Mouse (Mus musculus) kidney, embryonic 15.5 days (tissue): ENCODE measurements at regions not wholly inside any gene's neighbourhood (a gene's known extent, or its start where the extent isn't known, plus 50 kb on each side); places are given as distances from the start of the nearest gene placed in this dataset.

ENCODE experiments used
- ATAC-seq: fragments of 200-750 bp; cut with Nextera tagmentation; replicated peaks from 2 replicates; pipeline ENCODE4 v1.8.0; 2017; ENCODE audit warnings: moderate TSS enrichment; ENCODE audit not compliant: low FRiP score
- H3K27ac ChIP-seq: fragments of 300-500 bp; sonication (generic); 2 replicates; pipeline ENCODE4 v1.5.1; 2015; ENCODE audit warnings: mild to moderate bottlenecking, inconsistent platforms
- H3K27me3 ChIP-seq: fragments of 300-500 bp; sonication (generic); 2 replicates; pipeline ENCODE4 v1.6.1; 2015; ENCODE audit warnings: inconsistent platforms
- H3K36me3 ChIP-seq: fragments of 300-500 bp; sonication (generic); 2 replicates; pipeline ENCODE4 v1.6.1; 2015; ENCODE audit warnings: inconsistent platforms
- H3K4me1 ChIP-seq: fragments of 300-500 bp; sonication (generic); 2 replicates; pipeline ENCODE4 v1.6.1; 2015; ENCODE audit warnings: inconsistent platforms
- H3K4me2 ChIP-seq: fragments of 300-500 bp; sonication (generic); 2 replicates; pipeline ENCODE4 v1.6.1; 2015; ENCODE audit warnings: moderate library complexity, mild to moderate bottlenecking, inconsistent platforms
- H3K4me3 ChIP-seq: fragments of 300-500 bp; sonication (generic); replicated peaks from 2 replicates; pipeline ENCODE4 v1.5.1; 2015; ENCODE audit warnings: mild to moderate bottlenecking, inconsistent platforms
- H3K9ac ChIP-seq: fragments of 300-500 bp; sonication (generic); 2 replicates; pipeline ENCODE4 v1.6.1; 2015; ENCODE audit warnings: mild to moderate bottlenecking, inconsistent platforms
- H3K9me3 ChIP-seq: fragments of 300-500 bp; sonication (generic); replicated peaks from 2 replicates; pipeline ENCODE4 v1.6.1; 2016; ENCODE audit warnings: inconsistent platforms
- WGBS: fragments of 180-500 bp; shearing (Covaris S2); methylation state at CpG from one replicate; pipeline ENCODE4 v1.1.7; 2015; ENCODE audit warnings: mixed read lengths; 5-methylcytosine and 5-hydroxymethylcytosine counted together

DNA sequence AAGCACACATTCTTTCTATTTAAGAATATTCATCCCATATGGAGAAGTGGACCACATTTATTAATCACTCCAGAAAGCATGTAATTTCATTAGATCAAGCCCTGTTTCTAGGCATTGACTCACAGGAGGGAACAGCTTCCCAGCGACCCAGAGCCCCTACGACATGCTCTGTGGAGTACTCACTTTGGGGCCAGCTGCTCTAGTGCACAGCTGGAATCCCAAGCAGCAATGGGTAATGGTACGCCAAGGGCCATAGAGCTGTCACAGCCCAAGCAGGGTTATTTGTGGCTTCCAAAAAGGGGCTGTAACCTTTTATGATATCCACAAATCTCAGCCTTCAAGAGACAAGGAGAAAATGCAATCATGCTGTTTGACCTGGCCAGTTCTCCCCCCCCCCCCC, 706.4 kb downstream of the Dhx35 start:
- Histone ChIP-seq H3K4me1 (peaks cover 6% of the 10 kb centered on the region; the same call in 1 of the 2 replicates), H3K4me3 (no peak overlapping the region), H3K36me3 (no peaks in the 10 kb centered on the region), H3K27me3 (no peaks in the 10 kb centered on the region), H3K27ac (no peak overlapping the region), H3K9me3 (no peaks in the 10 kb centered on the region), H3K9ac (no peak overlapping the region), H3K4me2 (no peak overlapping the region)
- WGBS: 19% methylated on average over 3 of the region's 3 CpGs
- peak; percentile 90 for ATAC-seq

DNA sequence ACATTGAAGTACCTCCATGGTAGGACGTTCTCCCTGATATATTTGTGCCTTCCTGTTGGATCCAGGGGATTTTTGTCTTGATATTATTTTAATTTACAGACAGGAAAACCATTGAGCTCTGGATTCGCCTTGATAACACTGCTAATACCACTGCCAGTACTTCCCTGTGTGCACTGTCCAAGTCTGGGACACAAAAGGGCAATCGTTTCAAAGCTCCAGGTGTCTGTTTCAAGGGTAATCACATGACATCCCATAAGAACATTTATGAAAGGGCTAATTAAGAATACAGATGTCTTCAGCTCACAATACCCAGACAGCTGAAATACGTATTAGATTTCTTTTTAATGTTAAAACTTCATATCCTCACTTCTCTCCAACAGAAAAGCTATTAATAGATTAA, 724.5 kb downstream of the Dhx35 start:
- H3K9me3 ChIP-seq: no peaks in the 10 kb centered on the region

DNA sequence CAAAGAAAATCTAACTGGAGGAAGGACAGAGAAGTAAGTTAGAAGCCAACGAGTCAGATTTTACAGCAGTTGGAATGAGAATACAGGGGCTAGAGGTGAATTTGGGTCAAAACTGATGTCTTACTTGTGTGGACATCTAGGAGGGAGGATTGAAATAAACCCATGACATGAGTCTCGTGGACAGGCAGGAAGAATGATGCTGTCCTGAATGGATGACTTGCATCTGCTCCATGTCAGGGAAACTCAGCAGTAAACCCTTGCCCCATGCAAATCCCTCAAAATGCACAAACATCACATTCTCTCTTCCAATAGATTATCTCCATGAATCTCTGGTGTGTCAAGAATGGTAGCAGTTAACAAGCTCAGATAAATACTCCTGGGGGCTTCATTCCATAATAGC, 729.1 kb downstream of the Dhx35 start:
- H3K4me3 ChIP-seq: no peak overlapping the region
- H3K4me2 ChIP-seq: no peak overlapping the region
- H3K4me1 ChIP-seq: no peaks in the 10 kb centered on the region
- H3K27ac ChIP-seq: no peak overlapping the region
- 51% methylated on average over 2 of the region's 2 CpGs for WGBS
- H3K27me3 ChIP-seq: peaks cover 3% of the 10 kb centered on the region; the same call in 1 of the 2 replicates
- H3K9ac ChIP-seq: no peak overlapping the region
- no peaks in the 10 kb centered on the region for H3K36me3 ChIP-seq
- no peaks in the 10 kb centered on the region for H3K9me3 ChIP-seq
- ATAC-seq: 0 out of 2 replicates have a peak, but pooled peaks have one; percentile 56

More for the DNA sequence above, 724.5 kb downstream of the Dhx35 start:
- Histone ChIP-seq H3K4me1 (no peaks in the 10 kb centered on the region), H3K9ac (no peak overlapping the region), H3K4me2 (no peak overlapping the region), H3K36me3 (no peaks in the 10 kb centered on the region), H3K27me3 (no peaks in the 10 kb centered on the region), H3K4me3 (no peak overlapping the region), H3K27ac (no peak overlapping the region)
- ATAC-seq: no peak
- WGBS: 50% methylated on average over 4 of the region's 4 CpGs

DNA sequence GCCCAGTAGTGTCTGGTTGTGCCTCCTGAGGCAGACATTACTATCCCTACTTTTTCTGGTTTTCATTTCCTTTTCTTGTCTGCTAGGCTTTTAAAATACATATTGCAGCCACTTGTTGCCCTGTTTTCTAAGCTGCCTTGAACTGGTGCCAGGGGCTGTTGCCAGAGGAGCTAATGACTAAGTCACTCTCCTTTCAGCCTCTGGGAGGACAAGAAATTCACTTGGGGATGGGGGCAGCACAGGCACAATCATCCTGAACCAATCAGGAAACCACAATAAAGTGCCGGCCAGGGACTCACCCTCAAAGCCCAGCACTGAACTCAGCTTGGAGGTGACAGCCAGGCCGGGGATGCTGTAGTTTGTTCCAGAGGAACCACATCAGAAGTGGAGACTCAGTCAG, 740.3 kb downstream of the Dhx35 start:
- WGBS: 49% methylated on average over 2 of the region's 2 CpGs
- Histone ChIP-seq H3K4me3 (no peak overlapping the region), H3K4me1 (no peaks in the 10 kb centered on the region), H3K9ac (no peak overlapping the region), H3K9me3 (no peaks in the 10 kb centered on the region), H3K27me3 (no peaks in the 10 kb centered on the region), H3K27ac (no peak overlapping the region), H3K4me2 (no peak overlapping the region), H3K36me3 (no peaks in the 10 kb centered on the region)
- no peak for ATAC-seq

DNA sequence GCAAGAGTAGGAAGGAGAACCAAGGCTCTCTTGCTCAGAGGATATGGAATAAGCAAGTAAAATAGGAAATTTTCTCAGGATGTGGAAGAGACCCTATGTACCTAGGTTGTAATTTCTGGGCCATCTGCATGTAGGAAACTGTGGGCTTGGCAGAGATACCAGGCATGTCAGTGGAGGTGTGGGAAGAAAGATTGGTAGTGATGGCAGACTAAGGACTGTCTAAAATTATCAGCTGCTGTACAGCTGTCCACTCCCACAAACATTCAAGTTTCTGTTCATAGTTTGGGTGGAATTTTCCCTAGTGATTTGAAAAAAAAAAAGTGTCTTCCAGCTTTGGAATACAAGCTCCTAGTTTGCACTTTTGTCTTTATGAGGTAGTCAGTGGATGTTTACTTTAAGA, 744.7 kb downstream of the Dhx35 start:
- Histone ChIP-seq H3K27ac (no peak overlapping the region), H3K4me1 (peaks cover 2% of the 10 kb centered on the region; the same call in 1 of the 2 replicates), H3K4me2 (no peak overlapping the region), H3K4me3 (no peak overlapping the region), H3K36me3 (no peaks in the 10 kb centered on the region), H3K9ac (no peak overlapping the region), H3K27me3 (no peaks in the 10 kb centered on the region), H3K9me3 (no peaks in the 10 kb centered on the region)
- ATAC-seq: no peak

DNA sequence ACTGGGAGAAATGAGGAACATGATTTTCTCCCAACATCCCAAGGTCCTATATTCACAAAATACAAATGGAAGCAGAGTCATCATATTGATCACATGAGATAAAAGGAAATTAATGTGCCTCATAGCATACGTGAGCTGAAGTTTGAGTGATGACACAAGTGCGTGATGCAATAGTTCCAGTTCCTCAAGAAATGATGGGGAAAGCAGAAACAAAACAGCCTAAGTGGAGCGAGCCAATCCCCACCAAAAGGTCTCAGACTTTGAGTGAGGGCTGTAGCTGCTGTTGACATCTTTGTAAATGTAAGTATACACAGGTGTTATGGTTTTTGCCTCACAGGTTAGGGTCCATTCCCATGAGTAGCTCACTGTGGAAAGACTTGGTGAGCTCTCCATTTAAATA, 763.0 kb downstream of the Dhx35 start:
- Histone ChIP-seq H3K4me1 (no peaks in the 10 kb centered on the region), H3K27ac (no peak overlapping the region), H3K9ac (no peak overlapping the region), H3K4me2 (no peak overlapping the region), H3K9me3 (no peaks in the 10 kb centered on the region), H3K36me3 (no peaks in the 10 kb centered on the region), H3K27me3 (no peaks in the 10 kb centered on the region), H3K4me3 (no peak overlapping the region)
- 92% methylated on average over 3 of the region's 3 CpGs for WGBS
- no peak for ATAC-seq

DNA sequence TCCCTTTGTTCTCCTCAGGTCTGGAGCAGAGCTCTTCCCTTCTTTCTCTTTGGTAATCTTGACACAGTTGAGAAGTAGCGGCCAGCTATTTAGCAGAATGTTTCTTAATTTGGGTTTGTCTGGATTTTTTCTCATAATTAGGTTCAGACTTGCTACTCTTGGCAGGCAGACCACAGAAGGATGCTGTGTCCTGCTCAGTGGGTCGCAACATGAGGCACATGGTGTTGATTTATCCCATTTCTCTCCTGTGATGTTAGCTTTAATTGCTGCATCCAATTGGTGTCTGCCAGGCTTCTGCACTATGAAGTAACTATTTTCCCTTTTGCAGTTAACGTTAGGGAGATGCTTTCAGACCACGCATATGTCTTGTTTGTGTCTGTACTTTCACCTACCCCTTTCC, 768.7 kb downstream of the Gm826 start:
- no peak overlapping the region for H3K4me3 ChIP-seq
- no peak for ATAC-seq
- no peaks in the 10 kb centered on the region for H3K27me3 ChIP-seq
- H3K4me2 ChIP-seq: no peak overlapping the region
- WGBS: 84% methylated on average over 4 of the region's 4 CpGs
- H3K27ac ChIP-seq: no peak overlapping the region
- H3K36me3 ChIP-seq: no peaks in the 10 kb centered on the region
- H3K9ac ChIP-seq: no peak overlapping the region
- H3K4me1 ChIP-seq: no peaks in the 10 kb centered on the region
- no peaks in the 10 kb centered on the region for H3K9me3 ChIP-seq

DNA sequence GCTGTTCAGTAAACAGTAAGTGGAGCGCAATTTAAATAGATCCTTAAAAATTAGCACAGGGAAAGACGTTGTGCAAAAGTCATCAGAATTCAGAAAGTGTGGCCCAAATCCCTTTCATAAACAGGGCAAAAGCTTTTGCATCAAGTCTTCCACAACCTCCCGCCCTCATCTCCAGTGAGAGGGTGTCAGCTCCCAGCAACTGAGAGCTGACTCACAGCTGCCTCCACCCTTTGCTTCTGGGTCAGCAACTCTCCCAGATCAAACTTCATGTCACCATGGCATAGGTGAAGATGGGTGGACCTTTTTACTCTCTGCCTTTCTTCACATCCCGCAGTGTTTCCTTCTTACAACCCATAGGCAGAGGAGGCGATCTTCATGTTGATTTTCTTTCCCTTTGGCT, 768.0 kb downstream of the Gm826 start:
- Histone ChIP-seq H3K36me3 (no peaks in the 10 kb centered on the region), H3K4me1 (no peaks in the 10 kb centered on the region), H3K4me2 (no peak overlapping the region), H3K27me3 (no peaks in the 10 kb centered on the region), H3K9ac (no peak overlapping the region), H3K4me3 (no peak overlapping the region), H3K27ac (no peak overlapping the region), H3K9me3 (no peaks in the 10 kb centered on the region)
- WGBS: 79% methylated on average over 5 of the region's 5 CpGs
- no peak for ATAC-seq

DNA sequence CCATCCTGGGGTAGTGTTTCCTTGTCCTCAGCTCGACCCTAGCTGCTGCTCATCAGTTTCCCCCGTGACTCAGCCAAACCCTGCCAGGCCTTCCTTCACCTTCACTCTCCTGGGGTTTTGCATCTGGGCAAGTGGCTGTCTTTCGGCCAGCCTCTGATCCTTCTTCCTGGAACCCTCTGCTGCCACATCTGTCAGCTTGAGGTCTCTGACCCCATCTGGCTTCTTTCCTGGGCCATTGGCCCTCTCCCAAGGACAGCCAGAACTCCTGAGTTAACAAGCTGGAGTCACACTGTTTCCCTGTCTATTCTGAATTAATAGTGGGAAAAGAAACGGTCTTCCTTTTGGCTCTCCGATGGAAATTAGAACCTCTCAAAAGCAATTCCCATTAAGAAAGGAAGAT, 767.5 kb downstream of the Gm826 start:
- no peak for ATAC-seq
- Histone ChIP-seq H3K4me3 (no peak overlapping the region), H3K9me3 (no peaks in the 10 kb centered on the region), H3K27ac (no peak overlapping the region), H3K9ac (no peak overlapping the region), H3K36me3 (no peaks in the 10 kb centered on the region), H3K4me1 (no peaks in the 10 kb centered on the region), H3K27me3 (no peaks in the 10 kb centered on the region), H3K4me2 (no peak overlapping the region)
- WGBS: 46% methylated on average over 5 of the region's 5 CpGs

DNA sequence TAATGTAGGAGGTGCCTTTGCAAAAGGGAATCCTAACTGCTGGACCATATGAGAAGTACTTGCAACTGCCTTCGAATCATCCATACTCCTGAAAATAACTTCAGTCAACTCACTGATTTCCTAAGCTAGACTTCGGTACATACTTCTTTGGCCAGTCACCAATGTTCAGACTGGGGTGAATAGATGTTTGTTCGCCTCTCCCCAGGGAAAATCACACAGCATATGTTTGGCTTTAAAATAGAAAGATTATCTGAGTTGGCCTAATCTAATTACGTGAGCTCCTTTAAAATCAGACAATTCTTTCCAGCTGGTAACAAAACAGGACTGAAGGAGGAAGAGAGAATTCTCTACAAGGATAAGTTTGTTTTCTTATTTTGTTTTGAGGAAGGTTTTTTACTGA, 765.6 kb downstream of the Gm826 start:
- Histone ChIP-seq H3K4me2 (no peak overlapping the region), H3K27ac (no peak overlapping the region), H3K4me3 (no peak overlapping the region), H3K36me3 (no peaks in the 10 kb centered on the region), H3K4me1 (no peaks in the 10 kb centered on the region), H3K9ac (no peak overlapping the region), H3K27me3 (no peaks in the 10 kb centered on the region), H3K9me3 (no peaks in the 10 kb centered on the region)
- WGBS: 78% methylated on average over 4 of the region's 4 CpGs
- ATAC-seq: no peak

DNA sequence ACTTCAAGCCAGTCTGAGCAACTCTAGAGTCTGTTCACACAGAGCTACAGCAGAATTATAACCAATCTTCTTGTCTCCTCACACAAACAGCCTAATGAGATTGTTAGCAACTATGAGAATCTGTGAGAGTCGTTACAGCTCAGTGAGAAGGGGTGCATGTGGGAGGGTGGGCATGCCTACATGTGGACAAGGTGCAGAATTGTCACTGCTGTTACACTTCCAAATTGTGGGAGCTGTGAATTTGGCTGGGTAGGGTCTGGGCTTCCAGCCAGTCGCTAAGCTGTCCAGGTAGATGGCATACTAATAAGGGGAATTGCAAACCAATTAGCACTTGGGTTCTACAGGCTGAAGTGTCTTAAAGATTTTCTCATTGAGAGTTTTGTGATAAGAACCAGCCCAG, 762.1 kb downstream of the Gm826 start:
- ATAC-seq: no peak
- no peak overlapping the region for H3K4me2 ChIP-seq
- WGBS: 66% methylated on average over 2 of the region's 2 CpGs
- H3K27ac ChIP-seq: no peak overlapping the region
- no peaks in the 10 kb centered on the region for H3K27me3 ChIP-seq
- no peak overlapping the region for H3K4me3 ChIP-seq
- no peaks in the 10 kb centered on the region for H3K36me3 ChIP-seq
- H3K4me1 ChIP-seq: no peaks in the 10 kb centered on the region
- H3K9me3 ChIP-seq: no peaks in the 10 kb centered on the region
- H3K9ac ChIP-seq: no peak overlapping the region

DNA sequence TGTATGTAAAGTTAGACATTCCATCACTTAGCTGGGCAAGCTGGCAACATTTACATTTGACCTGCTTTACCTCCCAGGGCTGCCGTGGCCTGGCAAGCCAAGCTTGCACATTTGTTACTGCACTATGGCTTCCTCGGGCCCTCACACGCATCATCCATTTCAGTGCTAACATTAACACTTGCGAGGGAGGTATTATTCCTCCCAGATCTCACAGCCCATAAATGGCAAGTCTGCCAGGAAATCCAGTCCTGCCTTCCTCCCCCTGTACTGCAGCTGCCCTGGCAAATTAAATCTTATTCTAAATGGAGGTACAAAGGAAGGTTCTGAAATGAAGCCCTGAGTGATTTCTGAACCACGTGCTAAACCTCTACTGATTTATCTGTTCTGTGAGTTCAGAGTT, 758.7 kb downstream of the Gm826 start:
- WGBS: 19% methylated on average over 5 of the region's 5 CpGs
- no peak for ATAC-seq
- no peak overlapping the region for H3K9ac ChIP-seq

DNA sequence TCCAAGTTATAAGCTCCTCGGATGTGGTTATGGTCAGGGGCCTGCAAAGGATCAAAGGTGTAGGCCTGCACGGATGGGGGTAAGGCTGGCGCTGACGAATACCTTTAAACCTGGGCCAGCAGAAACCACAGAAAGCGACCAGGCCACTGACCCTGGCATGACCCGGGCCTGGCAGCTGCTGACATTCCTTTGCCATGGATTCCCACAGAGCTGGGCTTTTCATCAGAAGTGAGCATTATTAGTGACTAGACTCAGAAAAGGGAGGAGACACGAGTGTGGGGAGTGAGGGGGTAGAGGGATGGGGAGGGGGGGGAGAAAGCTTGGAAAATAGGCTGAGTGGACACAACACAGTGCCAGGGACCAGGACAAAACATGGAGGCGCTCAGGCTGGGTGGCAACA, 750.9 kb downstream of the Gm826 start:
- Histone ChIP-seq H3K36me3 (no peaks in the 10 kb centered on the region), H3K4me3 (no peak overlapping the region), H3K27me3 (no peaks in the 10 kb centered on the region), H3K9me3 (no peaks in the 10 kb centered on the region), H3K27ac (no peak overlapping the region), H3K9ac (no peak overlapping the region), H3K4me1 (peaks cover 9% of the 10 kb centered on the region), H3K4me2 (no peak overlapping the region)
- WGBS: 55% methylated on average over 8 of the region's 8 CpGs
- no peak for ATAC-seq

More for the DNA sequence above, 758.7 kb downstream of the Gm826 start:
- Histone ChIP-seq H3K4me2 (no peak overlapping the region), H3K36me3 (no peaks in the 10 kb centered on the region), H3K27ac (no peak overlapping the region), H3K9me3 (no peaks in the 10 kb centered on the region), H3K27me3 (no peaks in the 10 kb centered on the region), H3K4me1 (no peaks in the 10 kb centered on the region), H3K4me3 (no peak overlapping the region)
